Comparison of ENCODE assay signal across 24 mouse cellular contexts in genomic region chr17:43501223-43501622, GRCm38 (mm10). TPM values are rescaled to one million over a fixed set of nuclear protein-coding genes. Genes with fewer than 3 reads are reported as not detected.
DNase-seq lines count a peak whose midpoint lies in the region; ATAC-seq and TF ChIP-seq lines count a peak whose summit lies in the region.
"Had no signal": no experiment of that assay in that cellular context is flagged by ENCODE, and none has a peak within 500 bp of the region (broad histone marks: within the 10 kb centered on the region; RNA-seq: fewer than 3 reads in every experiment).

No protein-coding gene starts in this region.

- H3K27ac ChIP-seq in kidney, postnatal 0 days, result no peak overlapping the region; the same call in 1 of the 2 replicates
- peak overlapping the region; percentile 21; the same call in 1 of the 2 replicates for H3K27ac ChIP-seq in intestine, postnatal 0 days (ENCODE audit: low read depth, low read length)
- no peak overlapping the region for H3K27ac ChIP-seq in hindbrain, embryonic 10.5 days
- H3K27ac ChIP-seq: embryonic facial prominence, embryonic 10.5 days; forebrain, embryonic 13.5 days; heart, embryonic 13.5 days; hindbrain, embryonic 13.5 days; hindbrain, postnatal 0 days had no signal

- peak overlapping the region; percentile 13; the same call in 1 of the 2 replicates for H3K4me2 ChIP-seq in kidney, postnatal 0 days (ENCODE audit: low read length)
- peak overlapping the region; percentile 54 for H3K4me2 ChIP-seq in intestine, postnatal 0 days (replicated peaks; ENCODE audit: low read depth)
- H3K4me2 ChIP-seq: forebrain, embryonic 13.5 days; heart, embryonic 13.5 days; hindbrain, embryonic 13.5 days had no signal

- DNase-seq in kidney, postnatal 0 days (ENCODE audit: low spot score), result no peak
- DNase-seq in kidney, postnatal 14 days, result no peak
- no peak for DNase-seq in hindbrain, embryonic 10.5 days (ENCODE audit: low spot score)
- DNase-seq in retina, embryonic 14.5 days (ENCODE audit: low spot score), result no peak
- DNase-seq: adrenal gland, postnatal 14 days; cerebellum, adult 18-20 months; cerebellum, adult 9-11 months; cerebellum, postnatal 36 days; forebrain, postnatal 0 days; gastrocnemius, postnatal 14 days; heart, postnatal 4 days had no signal

- H3K4me1 ChIP-seq in kidney, postnatal 0 days (replicated peaks; ENCODE audit: insufficient read depth, low read length), result no peaks in the 10 kb centered on the region
- no peaks in the 10 kb centered on the region for H3K4me1 ChIP-seq in intestine, postnatal 0 days (replicated peaks; ENCODE audit: control insufficient read depth, insufficient read depth, low read length)
- no peaks in the 10 kb centered on the region for H3K4me1 ChIP-seq in hindbrain, embryonic 10.5 days (replicated peaks)
- H3K4me1 ChIP-seq: embryonic facial prominence, embryonic 10.5 days; forebrain, embryonic 13.5 days; hindbrain, embryonic 13.5 days had no signal

- no peak for TF ChIP-seq CTCF in kidney, postnatal 0 days (IDR thresholded peaks at IDR 0.05; ENCODE audit: low read depth)
- no peak for TF ChIP-seq CTCF in intestine, postnatal 0 days (IDR thresholded peaks at IDR 0.05; ENCODE audit: low read depth)

- WGBS in kidney, postnatal 0 days, result 66% methylated on average over 3 of the region's 3 CpGs
- WGBS in intestine, postnatal 0 days, result 61% methylated on average over 3 of the region's 3 CpGs
- WGBS in hindbrain, embryonic 10.5 days, result 79% methylated on average over 3 of the region's 3 CpGs

- no peaks in the 10 kb centered on the region for H3K36me3 ChIP-seq in kidney, postnatal 0 days (ENCODE audit: insufficient read depth, low read length)
- H3K36me3 ChIP-seq in intestine, postnatal 0 days (ENCODE audit: control insufficient read depth, insufficient read depth), result peaks cover 3% of the 10 kb centered on the region
- no peaks in the 10 kb centered on the region for H3K36me3 ChIP-seq in hindbrain, embryonic 10.5 days
- H3K36me3 ChIP-seq: embryonic facial prominence, embryonic 10.5 days; heart, embryonic 13.5 days; hindbrain, embryonic 13.5 days had no signal

- ATAC-seq in kidney, postnatal 0 days (replicated peaks; ENCODE audit: low FRiP score, low read depth), result no peak
- peak; percentile 67 for ATAC-seq in granulocyte monocyte progenitor cell, adult 5-6 weeks (replicated peaks; ENCODE audit: poor library complexity, severe bottlenecking)
- ATAC-seq in intestine, postnatal 0 days, result no peak
- ATAC-seq in monocyte, adult 5-6 weeks (replicated peaks; ENCODE audit: insufficient number of reproducible peaks, low FRiP score, low TSS enrichment, poor library complexity, severe bottlenecking), result no peak
- ATAC-seq: forebrain, embryonic 13.5 days; forebrain, postnatal 0 days; hindbrain, postnatal 0 days had no signal

- H3K27me3 ChIP-seq in kidney, postnatal 0 days (ENCODE audit: insufficient read depth, low read length), result no peaks in the 10 kb centered on the region
- H3K27me3 ChIP-seq in intestine, postnatal 0 days (replicated peaks; ENCODE audit: control insufficient read depth, insufficient read depth, low read length), result no peaks in the 10 kb centered on the region
- H3K27me3 ChIP-seq in hindbrain, embryonic 10.5 days (ENCODE audit: insufficient read depth, poor library complexity, severe bottlenecking), result no peaks in the 10 kb centered on the region
- H3K27me3 ChIP-seq: forebrain, embryonic 13.5 days; heart, embryonic 13.5 days; hindbrain, embryonic 13.5 days had no signal

- H3K9me3 ChIP-seq in kidney, postnatal 0 days (replicated peaks; ENCODE audit: low read length), result no peaks in the 10 kb centered on the region
- no peaks in the 10 kb centered on the region for H3K9me3 ChIP-seq in intestine, postnatal 0 days (ENCODE audit: control insufficient read depth)
- no peaks in the 10 kb centered on the region for H3K9me3 ChIP-seq in hindbrain, embryonic 10.5 days
- H3K9me3 ChIP-seq: embryonic facial prominence, embryonic 10.5 days; forebrain, embryonic 13.5 days; heart, embryonic 13.5 days; hindbrain, embryonic 13.5 days had no signal

- H3K9ac ChIP-seq in kidney, postnatal 0 days (ENCODE audit: low read depth, low read length), result no peak overlapping the region
- no peak overlapping the region for H3K9ac ChIP-seq in intestine, postnatal 0 days (ENCODE audit: low read depth, low read length)
- H3K9ac ChIP-seq: forebrain, embryonic 13.5 days; forebrain, postnatal 0 days; heart, embryonic 13.5 days; hindbrain, embryonic 13.5 days had no signal

- H3K4me3 ChIP-seq in kidney, postnatal 0 days (replicated peaks; ENCODE audit: low read depth, low read length), result no peak overlapping the region
- peak overlapping the region; percentile 39 for H3K4me3 ChIP-seq in intestine, postnatal 0 days (ENCODE audit: low read depth, low read length)
- no peak overlapping the region for H3K4me3 ChIP-seq in hindbrain, embryonic 10.5 days
- H3K4me3 ChIP-seq: embryonic facial prominence, embryonic 10.5 days; forebrain, embryonic 13.5 days; heart, embryonic 13.5 days; hindbrain, embryonic 13.5 days had no signal

RNA-seq across cellular contexts. Expression of gene Mep1a, which starts 1.4 kb away (rescaled TPM):
- 126 and 133 TPM in 2 replicates for polyA plus RNA-seq in kidney, postnatal 0 days (2015; fragmentation: Nextera tagmentation; extraction: Ambion mirVana)
- total RNA-seq in granulocyte monocyte progenitor cell, adult 5-6 weeks (2014; fragmentation: Nextera tagmentation), result not detected in 2 replicates
- not detected in 2 replicates for total RNA-seq in granulocyte monocyte progenitor cell, adult 5-6 weeks (2017)
- 147 and 153 TPM in 2 replicates for polyA plus RNA-seq in intestine, postnatal 0 days (2015; fragmentation: Nextera tagmentation; extraction: Ambion mirVana)
- not detected in 2 replicates for polyA plus RNA-seq in hindbrain, embryonic 10.5 days (2016; fragmentation: Nextera tagmentation; extraction: Ambion mirVana)
- not detected in 3 replicates for total RNA-seq in monocyte, adult 5-6 weeks (2017)
- total RNA-seq: adrenal gland, postnatal 14 days; forebrain, postnatal 0 days; gastrocnemius, postnatal 14 days; heart, postnatal 4 days; hindbrain, postnatal 0 days; MEL had no signal
- polyA plus RNA-seq: C2C12; embryonic facial prominence, embryonic 10.5 days; heart, embryonic 13.5 days; heart, postnatal 0 days; hindbrain, embryonic 13.5 days had no signal

RNA-seq across cellular contexts. Expression of gene Ankrd66, which starts 42.2 kb away (rescaled TPM):
- polyA plus RNA-seq in kidney, postnatal 0 days (2015; fragmentation: Nextera tagmentation; extraction: Ambion mirVana), result 0.46 and 0.54 TPM in 2 replicates
- not detected in 2 replicates for total RNA-seq in granulocyte monocyte progenitor cell, adult 5-6 weeks (2014; fragmentation: Nextera tagmentation)
- total RNA-seq in granulocyte monocyte progenitor cell, adult 5-6 weeks (2017), result not detected in 2 replicates
- polyA plus RNA-seq in intestine, postnatal 0 days (2015; fragmentation: Nextera tagmentation; extraction: Ambion mirVana), result 0.83 and 0.94 TPM in 2 replicates
- 0.29 and 1.5 TPM in 2 replicates for polyA plus RNA-seq in hindbrain, embryonic 10.5 days (2016; fragmentation: Nextera tagmentation; extraction: Ambion mirVana)
- total RNA-seq in monocyte, adult 5-6 weeks (2017), result 0.87 to 2.3 TPM in 2 of 3 replicates, not detected in the other
- total RNA-seq: adrenal gland, adult 18-20 months; adrenal gland, postnatal 14 days; forebrain, postnatal 0 days; gastrocnemius, adult 18-20 months; gastrocnemius, postnatal 14 days; heart, postnatal 4 days; MEL had no signal
- polyA plus RNA-seq: heart, embryonic 13.5 days; heart, postnatal 0 days had no signal

Comparison
In these comparisons a context has a peak if more than half of its experiments do, and no peak if none do; other contexts are left out.
1. RNA of gene Mep1a, which starts 1.4 kb away (polyA plus RNA-seq): 147 to 153 TPM in intestine, postnatal 0 days and 126 to 133 TPM in kidney, postnatal 0 days; not detected in hindbrain, embryonic 10.5 days; every median in the first group is over 100 times any median in the second.